Mouse (Mus musculus): ENCODE results near the gene Fam83g.

The Fam83g gene

GRCm38 (mm10) chr11:61715130-61715529, 31.2 kb downstream of the Fam83g start:
- no peak for DNase-seq (ENCODE audit: low read depth, low spot score)

GRCm38 (mm10) chr11:61717990-61718389, 34.1 kb downstream of the Fam83g start:
- DNase-seq (ENCODE audit: low read depth, low spot score): no peak

GRCm38 (mm10) chr11:61719387-61719786, 35.5 kb downstream of the Fam83g start:
- DNase-seq (ENCODE audit: low read depth, low spot score): no peak

- DNase-seq (ENCODE audit: low read depth, low spot score): no peak
These were observed 35.9 kb downstream of the Fam83g start for GRCm38 (mm10) chr11:61719826-61720225.

- DNase-seq (ENCODE audit: low read depth, low spot score): no peak
These were observed 36.7 kb downstream of the Fam83g start, which contains the start of gene Slc5a10 for GRCm38 (mm10) chr11:61720636-61721035. Slc5a10 (minus strand) TSS chr11:61720826.

- DNase-seq (ENCODE audit: low read depth, low spot score): no peak
These were observed 38.2 kb downstream of the Fam83g start for GRCm38 (mm10) chr11:61722077-61722476.

- DNase-seq (ENCODE audit: low read depth, low spot score): no peak
These were observed 44.1 kb downstream of the Fam83g start for GRCm38 (mm10) chr11:61728037-61728436.

GRCm38 (mm10) chr11:61732672-61733071, 48.8 kb downstream of the Fam83g start:
- no peak for DNase-seq (ENCODE audit: low read depth, low spot score)

- DNase-seq (ENCODE audit: low read depth, low spot score): no peak
These were observed 53.4 kb downstream of the Fam83g start for GRCm38 (mm10) chr11:61737290-61737689.

GRCm38 (mm10) chr11:61740500-61740899, 56.6 kb downstream of the Fam83g start:
- DNase-seq (ENCODE audit: low read depth, low spot score): no peak

GRCm38 (mm10) chr11:61743768-61744167, 59.9 kb downstream of the Fam83g start:
- no peak for DNase-seq (ENCODE audit: low read depth, low spot score)

- no peak for DNase-seq (ENCODE audit: low read depth, low spot score)
These were observed 60.6 kb downstream of the Fam83g start for GRCm38 (mm10) chr11:61744460-61744859.

GRCm38 (mm10) chr11:61745781-61746180, 61.9 kb downstream of the Fam83g start:
- no peak for DNase-seq (ENCODE audit: low read depth, low spot score)

- DNase-seq (ENCODE audit: low read depth, low spot score): no peak
These were observed 63.3 kb downstream of the Fam83g start for GRCm38 (mm10) chr11:61747161-61747560.

GRCm38 (mm10) chr11:61751612-61752011, 67.7 kb downstream of the Fam83g start:
- DNase-seq (ENCODE audit: low read depth, low spot score): no peak

- no peak for DNase-seq (ENCODE audit: low read depth, low spot score)
These were observed 73.3 kb downstream of the Fam83g start for GRCm38 (mm10) chr11:61757151-61757550.

Data from embryo, embryonic 11.5 days (tissue).